Mouse (Mus musculus) liver, adult 2 months (tissue): Measurements from ENCODE around the gene Cptp.

Experiments
- CTCF ChIP-seq: fragments of 200-500 bp; IDR thresholded peaks from 2 replicates; pipeline ENCODE4 v1.5.1; 2011; ENCODE audit warnings: low read depth, low read length, control low read depth
- POLR2A ChIP-seq: fragments of 200-500 bp; IDR thresholded peaks from 2 replicates; pipeline ENCODE4 v1.6.1; 2011; ENCODE audit warnings: low read length, control low read depth; ENCODE audit not compliant: insufficient read depth; ENCODE audit errors: extremely low read depth

GRCm38 (mm10) chr4:155853421-155853820 is 15.8 kb downstream of the Cptp start:
- no peak for TF ChIP-seq POLR2A
- no peak for TF ChIP-seq CTCF
